Mouse (Mus musculus) cortical plate, adult 2 months (tissue): ENCODE results near the gene Arhgap15.

ENCODE experiments used
- CTCF ChIP-seq: fragments of 200-500 bp; IDR thresholded peaks from 2 replicates; pipeline ENCODE4 v1.5.1; 2011; ENCODE audit warnings: mild to moderate bottlenecking, control low read depth, low read length; ENCODE audit not compliant: insufficient read depth; ENCODE audit errors: extremely low read depth
- POLR2A ChIP-seq: fragments of 200-500 bp; IDR thresholded peaks from 2 replicates; pipeline ENCODE4 v1.6.1; 2011; ENCODE audit warnings: mild to moderate bottlenecking, low read length, control low read depth; ENCODE audit not compliant: insufficient read depth; ENCODE audit errors: extremely low read depth

GRCm38 (mm10) chr2:44242628-44243255 is 494.1 kb downstream of the Arhgap15 start:
- TF ChIP-seq POLR2A (no peak), CTCF (no peak)
